Mouse (Mus musculus): ENCODE results near the gene 1700029I15Rik. TPM values are rescaled to one million over a fixed set of nuclear protein-coding genes. Genes with fewer than 3 reads are reported as not detected.
A peak's percentile ranks its signal among the peaks of the same experiment; 100 is the strongest.

Gene 1700029I15Rik
- polyA plus RNA-seq, 1 experiment from 2014 or later = 3.6 TPM

GRCm38 (mm10) chr2:92424462-92425308, 42.3 kb downstream of the 1700029I15Rik start:
- H3K4me1 ChIP-seq = peaks cover 50% of the 10 kb centered on the region
- WGBS = 80% methylated on average over 9 of the region's 9 CpGs
- H3K27me3 ChIP-seq (replicated peaks; ENCODE audit: low read depth, poor library complexity, severe bottlenecking) = no peaks in the 10 kb centered on the region
- peak overlapping the region; percentile 65 for H3K27ac ChIP-seq (replicated peaks)
- peaks cover 71% of the 10 kb centered on the region for H3K36me3 ChIP-seq (replicated peaks)
- H3K4me3 ChIP-seq = 0 out of 2 replicates have a peak overlapping the region, but pooled peaks have one; percentile 2
- no peaks in the 10 kb centered on the region for H3K9me3 ChIP-seq
- peak; percentile 30 for DNase-seq (ENCODE audit: low spot score)

- Histone ChIP-seq H3K27ac (replicated peaks) (peak overlapping the region; percentile 65; the same call in 1 of the 2 replicates), H3K4me1 (peaks cover 52% of the 10 kb centered on the region)
- DNase-seq (ENCODE audit: low spot score) = no peak
Measured at GRCm38 (mm10) chr2:92425366-92425765, 43.0 kb downstream of the 1700029I15Rik start.

GRCm38 (mm10) chr2:92426426-92426825, 44.1 kb downstream of the 1700029I15Rik start:
- peaks cover 53% of the 10 kb centered on the region for H3K36me3 ChIP-seq (replicated peaks)
- H3K27ac ChIP-seq (replicated peaks) = no peak overlapping the region
- DNase-seq (ENCODE audit: low spot score) = no peak
- peaks cover 62% of the 10 kb centered on the region for H3K4me1 ChIP-seq
- H3K9me3 ChIP-seq = no peaks in the 10 kb centered on the region
- no peak overlapping the region for H3K4me3 ChIP-seq
- no peaks in the 10 kb centered on the region for H3K27me3 ChIP-seq (replicated peaks; ENCODE audit: low read depth, poor library complexity, severe bottlenecking)
- whole genome bisulfite sequencing = 90% methylated on average over 3 of the region's 3 CpGs

More at GRCm38 (mm10) chr2:92425366-92425765, 43.0 kb downstream of the 1700029I15Rik start:
- H3K9me3 ChIP-seq = no peaks in the 10 kb centered on the region
- no peaks in the 10 kb centered on the region for H3K27me3 ChIP-seq (replicated peaks; ENCODE audit: low read depth, poor library complexity, severe bottlenecking)
- H3K4me3 ChIP-seq = no peak overlapping the region
- 91% methylated on average over 4 of the region's 4 CpGs for WGBS
- H3K36me3 ChIP-seq (replicated peaks) = peaks cover 64% of the 10 kb centered on the region

- Histone ChIP-seq H3K27me3 (replicated peaks; ENCODE audit: low read depth, poor library complexity, severe bottlenecking) (no peaks in the 10 kb centered on the region), H3K36me3 (replicated peaks) (peaks cover 39% of the 10 kb centered on the region), H3K4me1 (peaks cover 76% of the 10 kb centered on the region), H3K9me3 (no peaks in the 10 kb centered on the region), H3K27ac (replicated peaks) (no peak overlapping the region), H3K4me3 (no peak overlapping the region)
- peak; percentile 55 for DNase-seq (ENCODE audit: low spot score)
- 57% methylated on average over 6 of the region's 6 CpGs for WGBS
Measured at GRCm38 (mm10) chr2:92427882-92428281, 45.5 kb downstream of the 1700029I15Rik start.

GRCm38 (mm10) chr2:92430089-92430488, 47.8 kb downstream of the 1700029I15Rik start:
- Histone ChIP-seq H3K27ac (replicated peaks) (no peak overlapping the region), H3K4me1 (peaks cover 76% of the 10 kb centered on the region), H3K4me3 (no peak overlapping the region), H3K27me3 (replicated peaks; ENCODE audit: low read depth, poor library complexity, severe bottlenecking) (peaks cover 4% of the 10 kb centered on the region), H3K9me3 (no peaks in the 10 kb centered on the region), H3K36me3 (replicated peaks) (peaks cover 17% of the 10 kb centered on the region)
- no peak for DNase-seq (ENCODE audit: low spot score)
- 85% methylated on average over 2 of the region's 2 CpGs for WGBS

GRCm38 (mm10) chr2:92430723-92431541, 48.6 kb downstream of the 1700029I15Rik start:
- Histone ChIP-seq H3K27ac (replicated peaks) (peak overlapping the region; percentile 52; the same call in 1 of the 2 replicates), H3K4me3 (peak overlapping the region; percentile 96; the same call in 1 of the 2 replicates), H3K9me3 (no peaks in the 10 kb centered on the region), H3K27me3 (replicated peaks; ENCODE audit: low read depth, poor library complexity, severe bottlenecking) (peaks cover 7% of the 10 kb centered on the region), H3K4me1 (peaks cover 69% of the 10 kb centered on the region), H3K36me3 (replicated peaks) (peaks cover 8% of the 10 kb centered on the region)
- 74% methylated on average over 21 of the region's 21 CpGs for WGBS
- peak; percentile 29 for DNase-seq (ENCODE audit: low spot score)

- Histone ChIP-seq H3K4me3 (peak overlapping the region; percentile 96), H3K27me3 (replicated peaks; ENCODE audit: low read depth, poor library complexity, severe bottlenecking) (peaks cover 7% of the 10 kb centered on the region), H3K27ac (replicated peaks) (peak overlapping the region; percentile 52; the same call in 1 of the 2 replicates), H3K4me1 (peaks cover 67% of the 10 kb centered on the region), H3K36me3 (replicated peaks) (peaks cover under 1% of the 10 kb centered on the region; the same call in 1 of the 2 replicates), H3K9me3 (no peaks in the 10 kb centered on the region)
- DNase-seq (ENCODE audit: low spot score) = no peak
- WGBS = 45% methylated on average over 11 of the region's 11 CpGs
Measured at GRCm38 (mm10) chr2:92431611-92432179, 49.4 kb downstream of the 1700029I15Rik start.

GRCm38 (mm10) chr2:92432299-92433295, 50.3 kb downstream of the 1700029I15Rik start:
- 57% methylated on average over 17 of the region's 17 CpGs for WGBS
- no peak for DNase-seq (ENCODE audit: low spot score)
- peaks cover 7% of the 10 kb centered on the region for H3K27me3 ChIP-seq (replicated peaks; ENCODE audit: low read depth, poor library complexity, severe bottlenecking)
- H3K36me3 ChIP-seq (replicated peaks) = no peaks in the 10 kb centered on the region
- no peak overlapping the region for H3K27ac ChIP-seq (replicated peaks)
- H3K9me3 ChIP-seq = no peaks in the 10 kb centered on the region
- H3K4me1 ChIP-seq = peaks cover 62% of the 10 kb centered on the region
- H3K4me3 ChIP-seq = peak overlapping the region; percentile 96

GRCm38 (mm10) chr2:92433578-92434374, 51.4 kb downstream of the 1700029I15Rik start, which contains the start of gene Cry2:
Cry2 (minus strand) TSS chr2:92434043.
- H3K4me1 ChIP-seq = peaks cover 52% of the 10 kb centered on the region
- no peaks in the 10 kb centered on the region for H3K36me3 ChIP-seq (replicated peaks)
- peak; percentile 99 for DNase-seq (ENCODE audit: low spot score)
- peak within 1 kb of the TSS; percentile 88 for H3K27ac ChIP-seq (replicated peaks)
- WGBS = under 1% methylated on average over 76 of the region's 76 CpGs
- no peaks in the 10 kb centered on the region for H3K9me3 ChIP-seq
- peaks cover 7% of the 10 kb centered on the region for H3K27me3 ChIP-seq (replicated peaks; ENCODE audit: low read depth, poor library complexity, severe bottlenecking)
- H3K4me3 ChIP-seq = peak within 1 kb of the TSS; percentile 96

- Histone ChIP-seq H3K27ac (replicated peaks) (peak overlapping the region; percentile 88), H3K36me3 (replicated peaks) (no peaks in the 10 kb centered on the region), H3K27me3 (replicated peaks; ENCODE audit: low read depth, poor library complexity, severe bottlenecking) (peaks cover 7% of the 10 kb centered on the region), H3K9me3 (no peaks in the 10 kb centered on the region), H3K4me1 (peaks cover 51% of the 10 kb centered on the region), H3K4me3 (peak overlapping the region; percentile 96)
- 12% methylated on average over 12 of the region's 12 CpGs for WGBS
- DNase-seq (ENCODE audit: low spot score) = no peak
Measured at GRCm38 (mm10) chr2:92434375-92434745, 52.0 kb downstream of the 1700029I15Rik start.

GRCm38 (mm10) chr2:92435023-92435422, 52.7 kb downstream of the 1700029I15Rik start:
- Histone ChIP-seq H3K27me3 (replicated peaks; ENCODE audit: low read depth, poor library complexity, severe bottlenecking) (peaks cover 7% of the 10 kb centered on the region), H3K9me3 (no peaks in the 10 kb centered on the region), H3K36me3 (replicated peaks) (no peaks in the 10 kb centered on the region), H3K4me1 (peaks cover 46% of the 10 kb centered on the region), H3K4me3 (peak overlapping the region; percentile 96; the same call in 1 of the 2 replicates), H3K27ac (replicated peaks) (no peak overlapping the region)
- WGBS = 58% methylated on average over 6 of the region's 6 CpGs
- DNase-seq (ENCODE audit: low spot score) = no peak

Measured in embryonic facial prominence, embryonic 10.5 days (tissue).